Mouse (Mus musculus) spleen, postnatal 10 days (tissue): ENCODE measurements around the gene R3hdm1.

ENCODE experiments used
- DNase-seq, 2 experiments: peaks; one replicate each; pipeline ENCODE4 v3.0.0; 2021 to 2022; ENCODE audit warnings: low spot score in 2 of 2

R3hdm1 gene

DNA sequence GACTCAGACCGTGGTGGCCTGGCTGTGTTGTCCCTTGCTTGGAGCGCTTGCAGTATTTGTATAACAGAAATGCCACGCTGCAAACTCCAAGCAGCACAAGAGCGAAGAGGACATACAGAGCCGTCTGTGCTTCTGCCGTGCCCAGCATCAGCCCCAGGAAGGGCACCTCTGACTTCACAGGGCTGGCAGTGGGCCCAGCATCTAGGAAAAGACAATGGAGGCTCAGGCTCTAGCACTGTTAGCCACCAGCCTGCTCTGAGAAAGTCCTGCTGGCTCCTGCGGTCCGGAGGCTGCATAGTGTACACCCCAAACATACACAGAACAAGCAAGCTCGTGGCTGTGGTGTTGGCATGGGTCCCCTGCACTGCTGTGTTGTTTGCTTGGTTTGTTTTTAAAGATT, 182.0 kb downstream of the R3hdm1 start:
- no peak for DNase-seq
